Mouse (Mus musculus) limb, embryonic 14.5 days (tissue): ENCODE data around the gene Scrn1. TPM values are rescaled to one million over a fixed set of nuclear protein-coding genes. Genes with fewer than 3 reads are reported as not detected.

Source experiments
- ATAC-seq: fragments of 200-750 bp; cut with Nextera tagmentation; 2 replicates; pipeline ENCODE4 v1.8.0; 2017; ENCODE audit warnings: low read depth, moderate number of reproducible peaks, moderate TSS enrichment; ENCODE audit not compliant: low FRiP score
- DNase-seq: peaks from one replicate; pipeline ENCODE4 v3.0.0-alpha.2; 2015; ENCODE audit warnings: low spot score
- H3K27ac ChIP-seq: fragments of 300-500 bp; sonication (generic); replicated peaks from 2 replicates; pipeline ENCODE4 v1.5.1; 2014; ENCODE audit warnings: low read depth, mild to moderate bottlenecking, low read length, moderate library complexity, mixed read lengths
- H3K27me3 ChIP-seq: fragments of 300-500 bp; sonication (generic); 2 replicates; pipeline ENCODE4 v1.6.1; 2014; ENCODE audit warnings: low read length, mixed read lengths; ENCODE audit not compliant: control insufficient read depth, insufficient read depth
- H3K36me3 ChIP-seq: fragments of 300-500 bp; sonication (generic); 2 replicates; pipeline ENCODE4 v1.6.1; 2014; ENCODE audit warnings: mild to moderate bottlenecking, low read length, moderate library complexity, mixed read lengths; ENCODE audit not compliant: control insufficient read depth, insufficient read depth
- H3K4me1 ChIP-seq: fragments of 300-500 bp; sonication (generic); 2 replicates; pipeline ENCODE4 v1.6.1; 2014; ENCODE audit warnings: antibody characterized with exemption, low read length, mixed read lengths; ENCODE audit not compliant: control insufficient read depth, insufficient read depth
- H3K4me2 ChIP-seq: fragments of 300-500 bp; sonication (generic); replicated peaks from 2 replicates; pipeline ENCODE4 v1.6.1; 2014; ENCODE audit warnings: low read depth, mild to moderate bottlenecking, low read length, moderate library complexity; ENCODE audit not compliant: severe bottlenecking
- H3K4me3 ChIP-seq: fragments of 300-500 bp; sonication (generic); replicated peaks from 2 replicates; pipeline ENCODE4 v1.5.1; 2014; ENCODE audit warnings: low read length
- H3K9ac ChIP-seq: fragments of 300-500 bp; sonication (generic); 2 replicates; pipeline ENCODE4 v1.6.1; 2014; ENCODE audit warnings: mild to moderate bottlenecking, low read depth, low read length, moderate library complexity; ENCODE audit not compliant: severe bottlenecking
- H3K9me3 ChIP-seq: fragments of 300-500 bp; sonication (generic); 2 replicates; pipeline ENCODE4 v1.6.1; 2016; ENCODE audit warnings: low read length; ENCODE audit not compliant: control insufficient read depth
- POLR2A ChIP-seq: fragments of 200-500 bp; IDR thresholded peaks from 2 replicates; pipeline ENCODE4 v1.8.0; 2012; ENCODE audit warnings: inconsistent platforms, mild to moderate bottlenecking, moderate library complexity, borderline replicate concordance; ENCODE audit not compliant: insufficient read depth, insufficient read length; ENCODE audit errors: extremely low read depth
- WGBS: fragments of 180-500 bp; shearing (Covaris S2); extraction: QIAGEN DNeasy Blood & Tissue Kit; methylation state at CpG from one replicate; pipeline ENCODE4 v1.1.7; 2014; 5-methylcytosine and 5-hydroxymethylcytosine counted together
- polyA plus RNA-seq, 2 experiments: library from polyadenylated mRNA; depleted of rRNA in 1 of 2; stranded (reverse) in 1 of 2; unstranded in 1 of 2; fragments of >200 nt; fragmentation: Nextera tagmentation in 1 of 2; extraction: Ambion mirVana in 1 of 2; gene quantifications; 2 replicates each; pipeline versions ENCODE4 v1.2.1 to v1.2.3; 2012 to 2014

Gene Scrn1
- polyA plus RNA-seq, 2 experiments, result 6.3 to 8.0 TPM

DNA sequence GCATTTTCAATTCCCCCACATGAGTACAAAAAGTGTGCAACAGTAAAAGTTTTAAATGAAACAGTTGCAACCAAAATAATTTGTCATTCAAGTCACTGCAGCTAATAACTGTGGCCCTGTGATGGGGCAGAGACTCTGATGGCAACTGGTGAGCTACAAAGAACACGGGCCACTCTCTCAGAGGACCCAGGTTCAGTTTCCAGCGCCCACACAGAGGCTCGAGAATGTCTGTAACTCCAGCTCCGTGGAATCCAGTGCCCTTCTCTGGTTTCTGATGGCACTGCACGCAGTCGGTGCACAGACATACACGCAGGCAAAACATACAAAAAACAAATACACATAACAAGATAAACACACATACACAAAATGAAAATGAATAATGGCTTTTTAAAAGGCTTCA is 8.6 kb downstream of the Scrn1 start:
- Histone ChIP-seq H3K4me3 (no peak overlapping the region), H3K9me3 (no peaks in the 10 kb centered on the region), H3K4me1 (no peaks in the 10 kb centered on the region; the same call in 1 of the 2 replicates), H3K4me2 (no peak overlapping the region), H3K27ac (no peak overlapping the region), H3K27me3 (no peaks in the 10 kb centered on the region), H3K9ac (no peak overlapping the region), H3K36me3 (no peaks in the 10 kb centered on the region)
- TF ChIP-seq POLR2A, result no peak
- DNase-seq, result no peak
- ATAC-seq, result no peak
- WGBS, result 89% methylated on average over 7 of the region's 7 CpGs

DNA sequence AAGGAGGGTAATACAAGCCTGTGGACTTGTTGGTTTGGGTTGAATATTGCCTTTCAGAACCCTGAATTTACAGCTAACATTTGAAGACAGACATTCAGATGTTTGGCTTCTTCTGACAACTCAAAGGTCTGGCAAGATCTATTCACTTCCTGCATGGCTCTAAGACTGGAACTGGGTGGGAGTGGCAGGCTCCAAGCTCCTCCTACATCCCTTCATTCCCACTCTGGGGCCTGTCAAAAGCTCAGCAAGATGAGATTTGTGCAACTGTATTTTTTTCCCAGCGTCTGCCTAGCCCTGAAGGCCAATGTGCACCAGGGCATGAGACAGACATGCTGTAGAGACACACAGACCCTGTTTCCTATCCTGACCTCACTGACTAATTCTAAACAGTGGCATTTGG is 10.5 kb downstream of the Scrn1 start:
- H3K4me3 ChIP-seq, result no peak overlapping the region
- WGBS, result 74% methylated on average over 1 of the region's 1 CpGs
- no peaks in the 10 kb centered on the region; the same call in 1 of the 2 replicates for H3K4me1 ChIP-seq
- H3K36me3 ChIP-seq, result no peaks in the 10 kb centered on the region
- H3K4me2 ChIP-seq, result no peak overlapping the region
- no peak for DNase-seq
- H3K27me3 ChIP-seq, result no peaks in the 10 kb centered on the region
- ATAC-seq, result no peak
- H3K27ac ChIP-seq, result no peak overlapping the region
- TF ChIP-seq POLR2A, result no peak
- no peak overlapping the region for H3K9ac ChIP-seq
- no peaks in the 10 kb centered on the region for H3K9me3 ChIP-seq

DNA sequence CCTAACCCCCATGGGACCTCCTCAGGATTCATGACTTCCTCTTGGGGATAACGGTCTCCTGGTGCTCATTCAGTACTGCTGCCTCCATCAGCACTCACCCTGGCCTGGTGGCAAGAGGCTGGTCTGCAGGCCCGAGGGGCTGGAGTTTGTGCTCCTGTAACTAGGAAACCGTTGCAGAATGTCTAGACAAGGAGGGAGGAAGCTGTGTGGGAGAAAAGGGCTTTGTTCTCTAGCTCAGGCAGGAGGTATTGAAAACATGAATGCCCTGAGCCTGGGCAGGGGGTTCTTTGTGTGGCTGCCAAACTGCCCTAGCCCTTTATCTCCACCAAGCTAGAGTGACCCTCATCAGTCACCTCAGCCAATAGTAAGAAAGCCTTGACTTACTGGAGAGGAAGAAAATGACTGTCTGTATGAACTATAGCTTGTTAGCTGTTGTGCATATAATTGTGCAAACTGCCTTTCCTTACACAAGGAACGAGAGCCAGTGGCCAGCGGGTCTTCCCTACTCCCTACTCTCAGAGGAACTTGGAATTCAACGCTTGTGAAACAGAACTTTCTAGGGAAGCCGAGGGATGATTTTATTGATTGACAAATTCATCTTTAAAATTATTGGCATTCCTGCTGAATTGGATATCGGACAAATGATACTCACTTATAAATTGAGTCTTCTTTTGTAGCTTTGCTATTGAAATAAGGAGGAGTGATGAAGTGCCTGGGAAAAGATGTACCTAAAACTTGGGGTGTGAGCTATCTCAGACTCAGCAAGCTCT is 11.8 kb downstream of the Scrn1 start:
- ATAC-seq, result 0 out of 2 replicates have a peak, but pooled peaks have one; percentile 15
- Histone ChIP-seq H3K4me1 (no peaks in the 10 kb centered on the region; the same call in 1 of the 2 replicates), H3K36me3 (no peaks in the 10 kb centered on the region), H3K9ac (no peak overlapping the region), H3K27ac (0 out of 2 replicates have a peak overlapping the region, but pooled peaks have one; percentile 28), H3K27me3 (no peaks in the 10 kb centered on the region), H3K4me2 (no peak overlapping the region), H3K4me3 (no peak overlapping the region), H3K9me3 (no peaks in the 10 kb centered on the region)
- 56% methylated on average over 8 of the region's 8 CpGs for WGBS
- no peak for TF ChIP-seq POLR2A
- no peak for DNase-seq

DNA sequence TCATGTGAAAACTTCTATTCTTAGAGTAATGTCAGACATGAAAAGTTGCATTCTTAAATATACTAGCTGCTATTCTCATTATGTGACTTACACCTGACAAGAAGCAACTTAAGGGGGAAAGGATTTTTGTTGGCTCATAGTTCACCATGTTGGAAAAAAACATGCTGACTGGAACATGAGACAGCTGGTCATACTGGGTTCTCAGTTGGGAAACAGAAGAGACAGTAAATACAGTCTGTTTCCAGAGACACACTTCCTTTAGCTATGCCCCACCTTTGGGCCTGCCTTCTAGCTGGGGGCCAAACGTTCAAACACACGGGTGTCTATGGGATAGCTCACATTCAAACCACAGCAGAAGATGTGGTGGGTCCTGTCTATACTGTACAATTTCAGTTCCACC is 12.7 kb downstream of the Scrn1 start:
- 83% methylated on average over 2 of the region's 2 CpGs for WGBS
- Histone ChIP-seq H3K27ac (no peak overlapping the region), H3K27me3 (no peaks in the 10 kb centered on the region), H3K4me2 (no peak overlapping the region), H3K4me1 (peaks cover 3% of the 10 kb centered on the region; the same call in 1 of the 2 replicates), H3K4me3 (no peak overlapping the region), H3K9ac (no peak overlapping the region), H3K9me3 (no peaks in the 10 kb centered on the region), H3K36me3 (no peaks in the 10 kb centered on the region)
- TF ChIP-seq POLR2A, result no peak
- DNase-seq, result no peak
- no peak for ATAC-seq

DNA sequence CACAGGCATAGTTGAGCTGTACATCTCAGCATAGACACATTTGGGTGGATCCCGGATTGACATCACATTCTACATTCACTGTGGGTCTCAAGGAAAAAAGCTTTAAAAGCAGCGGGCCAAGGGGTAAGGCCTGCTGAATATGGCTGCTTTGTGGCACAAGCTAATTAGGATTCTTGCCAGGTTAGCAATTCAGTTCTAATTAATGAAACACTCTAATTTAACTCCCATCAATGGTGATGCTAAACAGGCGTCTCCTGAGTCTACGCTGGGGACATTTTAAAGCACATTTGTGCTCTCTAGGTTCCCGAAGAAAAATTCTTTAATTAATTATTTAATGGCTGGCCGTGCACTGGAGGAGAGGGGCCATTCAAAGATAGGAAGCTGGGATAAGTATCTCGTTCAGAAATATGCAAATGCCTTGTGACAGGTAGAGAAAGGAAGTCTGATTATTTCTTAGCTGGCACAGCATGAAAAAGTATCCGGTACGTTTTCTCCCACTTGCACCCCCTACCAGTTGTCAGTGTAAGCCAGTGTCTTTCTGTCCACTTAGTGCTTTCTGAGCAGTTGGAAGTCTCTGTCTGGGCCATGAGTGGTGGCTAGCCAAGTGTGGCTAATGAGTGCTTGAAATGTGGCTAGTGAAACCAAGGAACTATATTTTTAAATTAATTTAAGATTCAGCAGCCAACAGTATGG is 13.4 kb downstream of the Scrn1 start:
- 66% methylated on average over 9 of the region's 9 CpGs for WGBS

More for the DNA sequence above, 13.4 kb downstream of the Scrn1 start:
- Histone ChIP-seq H3K9me3 (no peaks in the 10 kb centered on the region), H3K36me3 (no peaks in the 10 kb centered on the region), H3K9ac (no peak overlapping the region), H3K4me2 (no peak overlapping the region), H3K27me3 (no peaks in the 10 kb centered on the region), H3K27ac (no peak overlapping the region), H3K4me1 (peaks cover 3% of the 10 kb centered on the region; the same call in 1 of the 2 replicates), H3K4me3 (no peak overlapping the region)
- no peak for ATAC-seq
- DNase-seq, result no peak
- TF ChIP-seq POLR2A, result no peak
